Mouse (Mus musculus) MEL (cell line): ENCODE measurements around the gene Sh3rf1.

Experiments
- ELF1 ChIP-seq: IDR thresholded peaks from 2 replicates; pipeline ENCODE4 v1.6.1; 2014; ENCODE audit warnings: low read depth, mild to moderate bottlenecking, inconsistent platforms, low read length, improper control_type of control experiment, moderate library complexity
- GATA1 ChIP-seq: IDR thresholded peaks from 2 replicates; pipeline ENCODE4 v1.6.1; 2011; ENCODE audit warnings: low read depth, low read length, improper control_type of control experiment
- POLR2AphosphoS5 ChIP-seq: IDR thresholded peaks from 2 replicates; pipeline ENCODE4 v1.6.1; 2012; ENCODE audit warnings: low read depth, borderline replicate concordance, mild to moderate bottlenecking, inconsistent platforms, low read length, moderate library complexity, mixed read lengths
- USF2 ChIP-seq, 2 experiments: IDR thresholded peaks; 2 replicates each; pipeline ENCODE4 v1.6.1; 2011 to 2012; ENCODE audit warnings: improper control_type of control experiment in 2 of 2, low read length in 2 of 2, borderline replicate concordance in 1 of 2, inconsistent platforms in 1 of 2, low read depth in 1 of 2, mild to moderate bottlenecking in 1 of 2; ENCODE audit not compliant: insufficient read depth in 1 of 2

DNA sequence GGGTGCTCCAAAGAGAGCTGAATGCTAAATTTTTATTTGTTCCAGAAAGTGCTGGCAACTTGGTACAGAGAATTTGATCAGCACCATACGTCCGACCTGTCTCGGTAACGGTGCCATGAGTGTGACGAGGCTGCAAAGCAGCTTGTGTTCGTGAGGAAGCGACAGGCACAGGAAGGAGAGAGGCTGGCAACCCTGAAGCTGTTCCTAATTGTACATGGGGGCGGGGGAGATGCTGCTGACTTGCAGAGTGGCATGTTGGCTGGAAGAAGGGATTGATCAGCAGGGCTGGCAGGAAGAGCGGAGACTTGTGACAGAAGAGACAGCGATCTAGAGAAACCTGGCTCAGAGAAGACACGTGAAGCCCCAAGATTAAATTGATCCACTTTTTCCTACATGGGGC is 197.9 kb downstream of the Sh3rf1 start:
- TF ChIP-seq ELF1 (no peak), USF2 (IDR thresholded peaks at IDR 0.05; ENCODE audit: borderline replicate concordance in 1 of 2, insufficient read depth in 1 of 2, low read depth in 1 of 2, low read length in 2 of 2) (no peak), GATA1 (no peak), POLR2AphosphoS5 (no peak)
